Mouse (Mus musculus) myocyte (in vitro differentiated cells): ENCODE measurements around the gene Sipa1l2.

Experiments
- E2F4 ChIP-seq: IDR thresholded peaks from one replicate; pipeline ENCODE4 v1.6.1; 2011; ENCODE audit warnings: mild to moderate bottlenecking, control low read depth, moderate library complexity; ENCODE audit not compliant: insufficient read depth
- MYOD1 ChIP-seq, 3 experiments: IDR thresholded peaks; one replicate each; pipeline ENCODE4 v1.6.1; 2011; ENCODE audit warnings: control low read depth in 2 of 3, low read depth in 2 of 3, mild to moderate bottlenecking in 2 of 3, moderate library complexity in 1 of 3; ENCODE audit not compliant: insufficient read length in 2 of 3, control insufficient read depth in 1 of 3
- MYOG ChIP-seq, 3 experiments: IDR thresholded peaks; one replicate each; pipeline ENCODE4 v1.6.1; 2011; ENCODE audit warnings: control low read depth in 2 of 3, low read depth in 2 of 3, mild to moderate bottlenecking in 2 of 3; ENCODE audit not compliant: insufficient read length in 2 of 3, control insufficient read depth in 1 of 3, insufficient read depth in 1 of 3
- POLR2A ChIP-seq: IDR thresholded peaks from one replicate; pipeline ENCODE4 v1.6.1; 2011; ENCODE audit warnings: low read depth, mild to moderate bottlenecking, control low read depth, moderate library complexity; ENCODE audit not compliant: insufficient read length
- POLR2AphosphoS2 ChIP-seq: IDR thresholded peaks from one replicate; pipeline ENCODE4 v1.6.1; 2011; ENCODE audit warnings: low read depth, control low read depth; ENCODE audit not compliant: insufficient read length

DNA sequence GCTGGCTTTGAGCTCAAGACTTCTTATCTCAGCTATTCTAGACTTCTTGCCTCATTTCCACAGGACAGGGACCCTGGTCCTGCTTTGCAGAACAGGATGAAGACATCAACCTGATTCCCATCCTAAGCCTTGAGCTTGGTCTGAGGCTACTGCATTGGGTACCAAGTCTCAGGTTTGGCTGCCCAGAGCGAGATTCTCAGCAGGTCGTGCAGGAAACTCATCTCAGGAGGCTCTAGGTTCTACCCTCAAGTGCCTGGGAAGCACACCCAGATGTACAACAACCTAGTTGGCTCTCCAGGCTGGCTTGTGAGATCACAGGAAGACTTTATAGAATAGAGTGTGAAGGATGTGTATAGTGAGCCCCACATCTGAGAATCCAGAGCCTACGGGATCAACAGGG is 46.4 kb upstream of the Sipa1l2 start:
- no peak for TF ChIP-seq POLR2A
- no peak for TF ChIP-seq POLR2AphosphoS2
- no peak for TF ChIP-seq E2F4
- TF ChIP-seq MYOG (IDR thresholded peaks at IDR 0.05; ENCODE audit: control insufficient read depth in 1 of 3, insufficient read depth in 1 of 3, insufficient read length in 2 of 3, low read depth in 2 of 3) = no peak
- TF ChIP-seq MYOD1 (IDR thresholded peaks at IDR 0.05; ENCODE audit: control insufficient read depth in 1 of 3, insufficient read length in 2 of 3, low read depth in 2 of 3) = no peak
